Mouse (Mus musculus) embryo, embryonic 10.5 days (tissue): ENCODE data around the gene Ipcef1.
A peak's percentile ranks its signal among the peaks of the same experiment; 100 is the strongest.

Source experiments
- DNase-seq: peaks from one replicate; pipeline ENCODE4 v3.0.0-alpha.2; 2015; ENCODE audit warnings: low spot score

Ipcef1 gene

DNA sequence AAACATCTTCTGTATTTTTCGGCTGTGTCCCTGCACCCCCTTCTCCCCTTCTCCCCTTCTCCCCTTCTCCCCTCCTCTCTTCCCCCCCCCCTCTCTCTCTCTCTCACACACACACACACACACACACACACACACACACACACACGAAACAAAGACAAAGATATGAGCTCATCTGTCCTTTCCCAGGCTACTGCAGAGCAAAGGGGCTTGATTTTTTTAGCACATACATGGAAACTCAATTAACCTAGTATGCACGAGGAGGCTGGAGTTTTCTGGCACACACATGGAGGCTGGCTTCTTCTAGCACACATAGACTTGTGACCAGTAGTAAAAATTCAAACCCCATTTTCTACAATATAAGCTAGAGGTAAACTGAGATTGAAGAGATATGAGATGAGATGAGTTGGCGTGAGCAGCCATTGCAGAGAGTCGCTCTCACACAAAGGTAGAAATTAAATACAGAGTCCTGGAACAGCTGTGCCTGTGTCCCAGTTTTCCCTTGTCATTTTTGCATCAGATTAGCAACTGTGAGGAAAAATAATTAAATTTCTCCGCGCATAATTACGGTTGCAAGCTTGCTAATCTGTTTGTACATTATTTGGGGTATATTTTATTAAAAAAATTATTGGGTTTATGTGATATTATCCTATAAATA lies 84.6 kb downstream of the Ipcef1 start:
- no peak for DNase-seq

DNA sequence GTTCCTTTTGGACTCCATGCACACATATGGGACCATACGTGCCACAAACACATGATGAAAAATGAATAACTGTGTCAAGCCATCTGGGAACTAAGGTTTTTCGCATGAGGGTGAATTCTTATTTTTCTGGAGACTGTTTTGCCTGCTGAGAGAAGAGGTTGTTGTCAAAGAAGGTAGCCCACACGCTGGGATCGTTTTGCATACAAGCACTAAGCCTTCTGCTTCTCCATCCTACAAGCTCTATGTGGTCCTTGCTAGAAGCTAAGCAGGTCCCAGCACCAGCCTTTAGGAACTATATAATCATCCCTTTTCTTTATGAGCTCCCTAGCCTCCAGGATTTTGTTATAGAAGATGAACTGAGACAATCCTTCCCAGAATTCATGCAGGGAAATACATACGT lies 93.5 kb downstream of the Ipcef1 start:
- no peak for DNase-seq

DNA sequence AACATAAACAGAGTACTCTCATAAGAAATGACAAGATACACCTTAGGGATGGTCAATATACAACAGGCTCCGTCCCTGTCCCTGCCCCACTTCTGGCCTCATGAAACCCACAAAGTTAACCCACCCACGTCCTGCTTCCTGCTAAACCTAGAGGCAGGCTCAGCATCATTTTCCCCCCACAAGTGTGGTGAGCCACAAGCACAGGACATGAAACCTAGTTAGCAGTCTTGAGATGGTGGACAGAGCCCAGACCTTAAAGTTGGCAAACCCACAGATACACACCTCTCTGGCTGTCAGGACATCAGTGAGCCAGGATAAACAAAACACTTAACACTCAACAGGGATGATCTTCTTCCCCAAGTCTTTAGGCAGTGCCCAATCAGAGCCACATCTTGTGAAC lies 95.9 kb downstream of the Ipcef1 start:
- DNase-seq = no peak

DNA sequence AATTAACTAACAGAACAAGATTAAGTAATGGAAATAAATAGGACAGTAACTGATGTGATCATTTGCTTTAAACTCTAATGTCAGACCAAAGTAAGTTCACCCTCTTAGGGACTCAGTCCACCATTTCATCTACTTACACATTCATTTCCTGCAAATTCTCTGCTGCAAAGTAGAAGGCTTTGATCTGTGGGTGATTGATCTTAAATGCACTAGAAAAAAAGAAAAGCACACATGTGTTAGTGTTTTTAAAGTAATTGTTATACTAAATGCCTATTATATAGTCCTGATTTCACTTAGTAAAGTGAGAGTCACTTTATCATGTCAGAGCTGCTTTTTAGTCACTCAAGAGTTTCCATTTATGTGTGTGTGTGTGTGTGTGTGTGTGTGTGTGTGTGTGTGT lies 97.7 kb downstream of the Ipcef1 start:
- DNase-seq = no peak

DNA sequence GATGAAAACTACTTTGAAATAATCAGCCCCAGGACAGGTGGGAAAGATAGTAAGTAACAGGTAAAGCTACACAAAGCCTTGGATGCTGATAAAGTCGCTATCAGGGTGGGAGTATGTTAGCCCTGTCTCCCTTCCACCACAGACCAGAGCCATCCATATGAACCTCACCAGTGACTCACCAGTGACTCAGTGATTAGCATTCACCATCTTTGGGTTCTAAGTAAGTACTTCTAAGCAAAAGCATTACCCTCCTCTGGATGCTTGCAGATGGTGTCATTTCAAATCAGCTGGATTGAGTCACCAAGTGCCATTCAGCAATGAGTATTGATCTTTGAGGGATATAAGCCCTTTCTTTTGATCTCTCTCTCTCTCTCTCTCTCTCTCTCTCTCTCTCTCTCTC lies 99.2 kb downstream of the Ipcef1 start:
- DNase-seq = no peak

DNA sequence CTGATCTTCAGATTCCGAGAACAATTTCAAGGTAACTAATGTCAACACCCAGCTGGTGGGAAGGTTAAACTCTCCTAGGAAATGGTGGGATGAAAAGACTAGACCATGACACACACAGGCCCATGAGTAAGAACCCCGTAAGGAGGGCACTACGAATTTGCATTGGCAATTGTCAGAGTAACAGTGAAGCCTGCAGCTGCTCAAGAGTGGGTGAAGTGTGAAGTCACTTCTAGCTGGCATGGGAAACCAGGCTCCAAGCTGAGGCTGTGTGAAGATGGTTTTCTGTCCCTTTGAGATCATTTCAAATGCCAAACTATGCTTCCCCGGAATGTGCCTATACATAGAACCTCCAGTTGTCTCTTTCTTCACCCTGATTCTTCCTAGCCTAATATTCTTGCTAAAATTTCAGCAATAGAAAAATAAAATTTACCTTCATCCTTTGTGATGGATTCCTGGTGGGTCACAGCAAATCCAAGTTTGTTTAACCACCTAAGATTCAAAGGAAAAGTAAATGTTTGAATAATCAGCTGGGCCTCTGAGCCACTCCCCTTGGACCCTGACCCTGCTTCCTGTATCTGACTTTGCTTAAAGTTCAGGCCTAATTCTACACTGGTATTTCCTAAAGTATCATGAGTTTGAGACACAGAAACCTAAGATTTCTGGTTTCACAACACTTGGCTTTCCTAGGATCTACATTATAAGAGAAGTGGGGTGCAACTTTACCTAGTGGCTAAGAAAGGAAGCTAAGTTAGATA lies 115.4 kb downstream of the Ipcef1 start:
- DNase-seq = no peak

DNA sequence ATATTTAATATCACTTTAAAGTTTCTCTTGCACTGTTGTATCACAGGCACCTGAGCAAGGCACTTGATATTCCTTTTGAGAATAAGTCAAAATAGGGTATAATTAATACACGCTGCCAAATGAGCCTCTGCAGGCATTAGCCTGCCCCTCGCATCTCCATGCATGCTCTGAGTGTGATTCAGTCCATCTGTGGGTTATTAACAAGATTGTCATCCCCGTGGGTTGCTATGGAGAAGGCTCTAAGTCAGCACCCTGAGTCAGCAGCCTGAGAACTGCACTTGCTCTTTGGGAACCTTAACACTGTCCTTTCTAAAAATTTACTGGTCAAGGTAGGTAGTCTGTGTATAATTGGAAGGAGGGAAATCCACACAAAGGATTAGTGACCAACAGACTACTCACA lies 117.5 kb downstream of the Ipcef1 start:
- no peak for DNase-seq

DNA sequence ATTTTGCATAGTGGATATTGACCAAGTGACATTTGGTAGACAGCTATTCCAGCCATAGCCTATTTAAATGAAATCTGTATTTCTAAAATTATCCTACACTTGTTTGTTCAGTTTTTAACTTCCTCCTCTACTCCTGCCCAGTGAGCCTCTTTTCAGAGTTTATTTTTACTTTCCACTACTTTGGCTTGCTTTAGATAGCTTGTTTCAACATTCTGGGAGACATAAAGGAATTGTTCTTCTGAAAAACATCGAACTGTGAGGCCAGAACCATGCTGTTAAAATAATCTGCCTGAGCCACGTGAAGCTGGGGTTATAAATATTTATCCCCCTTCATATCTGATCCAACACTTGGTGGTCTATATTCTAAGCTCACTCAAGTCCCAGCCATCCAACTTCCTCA lies 121.4 kb downstream of the Ipcef1 start:
- no peak for DNase-seq

DNA sequence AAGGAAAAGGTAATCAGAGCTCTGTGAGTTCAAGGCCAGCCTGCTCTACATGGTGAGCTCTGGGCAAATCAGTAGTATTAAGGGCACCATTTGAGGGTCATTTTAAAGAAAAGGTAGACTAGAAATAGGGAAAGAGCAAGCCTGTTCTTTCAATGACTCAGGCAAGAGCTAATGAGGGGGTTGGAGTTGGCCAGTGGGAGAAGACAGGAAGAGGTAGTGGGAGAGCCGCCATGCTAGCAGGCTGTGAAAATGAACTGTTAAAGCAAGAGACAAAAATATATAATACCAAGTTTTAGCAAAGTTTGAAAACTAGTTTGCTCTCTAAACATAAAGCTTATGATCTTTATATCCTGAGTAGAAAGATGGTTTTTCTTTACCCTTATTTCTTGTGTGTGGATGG lies 121.9 kb downstream of the Ipcef1 start:
- DNase-seq = no peak

DNA sequence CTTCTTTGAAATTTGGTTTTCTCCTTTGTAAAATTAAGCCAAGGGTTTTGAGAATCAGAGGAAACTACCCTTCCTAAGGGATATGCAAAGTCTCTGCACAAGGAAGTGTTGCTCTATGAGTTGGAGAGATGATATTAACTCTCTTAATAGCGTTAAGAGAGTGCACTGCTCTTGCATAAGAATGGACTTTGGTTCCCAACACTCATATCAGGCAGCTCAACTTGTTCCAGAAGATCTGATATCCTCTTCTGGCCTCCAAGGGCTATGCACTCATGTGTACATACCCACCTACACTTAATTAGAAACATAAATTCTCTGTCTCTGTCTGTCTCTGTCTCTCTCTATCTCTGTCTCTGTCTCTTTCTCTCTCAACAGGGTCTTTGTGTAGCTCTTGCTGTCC lies 123.4 kb downstream of the Ipcef1 start:
- DNase-seq = no peak

DNA sequence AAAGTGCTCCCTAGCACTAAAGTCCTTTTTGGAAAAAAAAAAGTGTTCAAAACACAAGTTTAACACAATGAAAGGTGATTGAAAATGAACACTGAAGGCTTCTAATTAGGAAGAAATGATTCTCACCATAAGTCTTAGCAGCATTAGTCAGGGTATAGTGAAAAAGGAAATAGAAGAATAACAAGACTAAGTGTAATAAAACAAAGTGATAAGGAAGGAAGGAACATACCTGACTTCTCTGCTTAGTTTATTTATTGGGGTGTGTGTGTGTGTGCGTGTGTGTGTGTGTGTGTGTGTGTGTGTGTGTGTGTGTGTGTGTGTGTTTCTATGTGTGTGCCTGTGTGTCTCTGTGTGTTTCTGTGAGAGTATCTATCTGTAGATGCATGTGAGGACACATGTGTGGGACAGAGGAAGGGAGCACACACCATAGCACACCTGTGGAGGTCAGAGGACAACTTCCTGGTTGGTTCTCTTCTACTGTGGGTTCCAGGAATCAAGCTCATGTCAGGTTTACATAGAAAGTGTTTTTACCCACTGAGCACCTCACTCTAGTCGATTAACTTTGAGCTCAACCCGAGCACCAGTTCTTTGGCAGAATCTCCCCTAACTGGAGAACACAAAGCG lies 124.6 kb downstream of the Ipcef1 start:
- no peak for DNase-seq

DNA sequence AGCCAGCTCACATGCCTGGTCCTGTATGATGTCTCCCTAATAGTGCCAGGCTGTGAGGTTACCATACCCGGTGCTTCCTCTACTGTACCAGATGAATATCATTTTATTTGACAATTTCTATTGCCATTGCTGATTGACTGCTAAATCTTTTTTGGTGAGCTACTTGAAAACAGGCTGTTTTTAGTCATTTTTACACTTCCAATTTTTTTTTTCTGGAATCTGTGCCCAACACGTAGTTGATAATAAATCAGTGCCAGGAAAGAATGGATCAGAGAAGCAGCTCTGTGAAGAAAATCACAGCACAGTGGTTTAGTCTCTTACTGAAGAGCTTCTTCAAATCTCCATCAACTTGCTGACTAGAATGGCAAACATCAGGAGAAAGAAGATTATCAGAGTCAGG lies 125.6 kb downstream of the Ipcef1 start:
- no peak for DNase-seq

DNA sequence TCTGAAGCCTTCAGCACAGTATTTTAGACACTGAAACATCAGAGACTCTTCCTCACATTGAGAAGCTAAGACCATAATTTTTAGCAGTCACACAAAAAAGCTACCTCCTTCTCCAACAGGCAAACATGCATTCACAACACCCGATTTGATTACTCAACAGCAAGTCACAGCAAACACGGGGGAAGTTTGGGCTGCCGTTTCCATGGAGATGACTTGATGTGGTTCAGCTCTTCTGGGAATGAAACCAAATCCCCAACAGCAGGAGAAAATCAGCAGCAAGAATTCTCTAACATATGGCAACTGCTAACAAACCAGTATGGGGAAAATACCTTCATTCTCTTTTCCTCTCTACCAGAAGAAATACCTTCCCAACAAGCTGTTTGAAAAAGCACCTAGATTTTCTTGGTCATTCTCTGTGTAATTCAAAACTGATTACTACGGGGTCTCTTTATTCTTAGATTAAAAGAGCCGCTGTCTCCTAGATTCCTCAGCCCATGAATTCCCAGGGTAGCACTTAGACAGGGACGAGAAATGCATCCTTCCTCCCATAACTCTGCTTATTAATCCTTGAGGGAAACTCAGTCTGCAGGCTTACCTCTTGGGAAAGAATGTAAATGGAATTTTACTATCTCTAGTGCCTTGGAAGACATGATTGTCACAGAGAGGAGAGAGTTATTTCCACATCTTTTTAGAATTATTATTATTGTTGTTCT lies 135.6 kb downstream of the Ipcef1 start:
- peak; percentile 80 for DNase-seq

DNA sequence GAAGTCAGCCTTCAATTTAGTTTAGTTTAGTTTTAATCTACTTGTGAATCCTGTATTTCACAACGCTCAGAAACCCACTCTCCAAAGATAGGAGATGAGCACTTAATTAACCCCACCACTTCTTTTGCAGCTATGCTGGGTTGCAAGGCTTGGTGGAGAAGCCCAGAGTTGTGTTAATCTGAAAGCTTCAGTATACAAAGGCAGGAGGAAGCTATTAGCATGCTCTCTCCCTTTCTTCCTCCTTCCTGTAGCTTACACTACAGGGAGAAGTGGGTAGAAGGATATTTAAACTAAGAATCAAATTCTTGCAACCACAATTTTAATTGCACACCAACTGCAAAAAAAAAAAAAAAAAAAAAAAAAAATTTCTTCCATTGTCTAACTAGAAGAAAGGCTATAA lies 136.3 kb downstream of the Ipcef1 start:
- DNase-seq = no peak

DNA sequence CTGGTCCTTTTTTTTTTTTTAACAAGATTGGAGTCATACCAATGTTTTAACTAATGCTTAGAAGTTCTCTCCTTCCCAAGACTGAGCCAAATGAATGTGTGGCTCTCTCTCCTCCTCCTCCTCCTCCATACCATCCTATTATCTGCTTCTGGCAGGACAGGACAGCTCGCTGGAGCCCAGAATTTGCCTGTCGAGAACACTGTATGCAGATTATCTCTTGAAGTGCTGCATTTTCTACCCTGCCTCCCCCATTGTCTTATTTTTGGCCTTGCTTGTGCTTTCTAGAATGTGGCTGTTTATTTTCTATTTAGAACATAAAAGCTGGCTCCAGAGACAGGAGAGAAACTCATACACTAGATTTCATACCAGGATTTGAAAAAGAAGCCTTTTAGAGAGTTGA lies 142.5 kb downstream of the Ipcef1 start:
- no peak for DNase-seq

DNA sequence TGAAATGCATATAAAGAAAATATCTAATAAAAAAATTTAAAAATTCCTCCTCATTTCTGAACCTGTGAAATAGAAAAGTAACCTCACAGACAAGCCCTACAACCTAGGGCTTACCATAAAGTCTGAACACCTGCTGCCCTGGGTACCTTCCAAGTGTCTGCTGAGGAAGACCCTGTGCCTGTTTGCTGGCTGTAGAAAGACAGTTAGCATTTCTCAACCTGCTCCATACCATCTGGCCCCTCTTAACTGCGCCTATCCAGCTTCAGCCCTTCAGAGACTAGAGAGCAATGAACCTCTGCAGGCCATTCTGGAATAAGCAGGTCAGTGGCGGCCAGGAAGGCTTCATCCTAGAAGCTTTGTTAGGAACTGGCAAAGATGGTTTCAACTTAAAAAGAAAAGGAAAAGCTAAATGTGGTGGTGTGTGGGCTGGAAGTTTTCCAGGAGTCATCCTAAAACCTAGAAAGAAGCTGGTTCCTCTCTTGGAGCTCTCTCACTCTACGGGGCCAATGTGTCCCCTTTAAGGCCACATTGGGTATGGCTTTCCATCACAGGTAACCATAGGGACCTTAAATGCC lies 150.4 kb downstream of the Ipcef1 start:
- no peak for DNase-seq

DNA sequence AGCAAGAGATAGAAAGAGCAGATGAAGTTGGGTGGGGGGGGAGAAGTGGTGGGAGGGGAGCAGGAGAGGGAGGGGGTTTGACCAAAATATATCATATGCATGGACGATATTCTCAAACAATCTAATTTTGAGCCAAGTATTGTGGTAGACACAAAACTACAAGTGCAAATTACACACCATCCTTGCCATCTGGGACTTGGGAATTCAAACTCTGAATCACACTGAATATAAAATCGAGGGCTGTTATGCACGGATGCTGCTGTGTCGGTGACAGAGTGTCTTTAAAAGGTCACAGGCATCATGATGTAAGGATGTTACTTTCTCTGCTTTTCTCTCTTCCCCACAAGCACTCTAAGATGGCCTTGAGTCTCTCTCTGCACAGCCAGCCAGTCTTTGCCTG lies 152.2 kb downstream of the Ipcef1 start:
- DNase-seq = no peak

DNA sequence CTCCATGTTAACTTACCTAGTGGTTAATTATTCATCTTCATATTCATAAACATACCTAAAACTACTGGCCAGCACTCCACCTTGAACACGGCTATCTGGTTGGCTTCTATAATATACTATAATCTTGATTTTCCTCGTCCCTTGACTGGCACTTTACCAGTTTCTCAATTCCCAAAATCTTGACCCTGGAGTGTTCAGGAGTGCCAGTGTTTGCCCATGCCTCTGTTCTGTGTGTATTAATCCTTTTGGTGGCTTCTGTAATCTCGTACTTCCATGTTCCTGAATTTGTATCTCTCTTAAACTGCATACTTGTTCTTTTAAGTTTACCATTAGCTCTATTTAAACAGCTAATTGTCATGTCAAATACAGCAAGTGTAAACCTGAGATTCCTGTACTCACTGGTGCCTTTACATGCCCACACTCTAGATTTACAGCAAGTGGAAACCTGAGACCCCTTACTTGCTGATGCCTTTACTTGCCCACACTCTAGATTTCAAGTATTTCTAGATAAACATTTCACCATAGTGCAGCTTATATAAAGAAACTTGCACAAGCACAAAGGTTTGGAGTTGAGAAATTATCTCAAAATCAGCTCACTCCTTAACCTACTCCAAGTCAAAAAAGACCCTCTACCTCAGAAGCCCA lies 155.5 kb downstream of the Ipcef1 start:
- no peak for DNase-seq

DNA sequence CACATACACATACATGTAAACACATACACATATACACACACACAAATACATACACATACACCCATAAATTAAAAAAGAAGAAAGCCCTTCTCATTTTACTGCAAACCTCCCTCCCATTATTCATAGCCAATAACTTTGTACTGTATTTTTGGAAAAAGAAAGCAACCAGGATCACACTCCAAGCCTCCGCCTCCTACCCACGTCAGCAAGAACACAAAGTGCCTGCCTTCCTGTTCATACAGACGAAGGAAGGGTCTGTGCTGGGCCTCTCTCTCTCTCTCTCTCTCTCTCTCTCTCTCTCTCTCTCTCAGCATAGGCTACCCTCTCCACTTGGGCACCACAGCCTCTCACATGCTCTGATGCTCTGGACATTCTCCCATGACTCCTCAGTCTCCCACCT lies 156.5 kb downstream of the Ipcef1 start:
- no peak for DNase-seq

DNA sequence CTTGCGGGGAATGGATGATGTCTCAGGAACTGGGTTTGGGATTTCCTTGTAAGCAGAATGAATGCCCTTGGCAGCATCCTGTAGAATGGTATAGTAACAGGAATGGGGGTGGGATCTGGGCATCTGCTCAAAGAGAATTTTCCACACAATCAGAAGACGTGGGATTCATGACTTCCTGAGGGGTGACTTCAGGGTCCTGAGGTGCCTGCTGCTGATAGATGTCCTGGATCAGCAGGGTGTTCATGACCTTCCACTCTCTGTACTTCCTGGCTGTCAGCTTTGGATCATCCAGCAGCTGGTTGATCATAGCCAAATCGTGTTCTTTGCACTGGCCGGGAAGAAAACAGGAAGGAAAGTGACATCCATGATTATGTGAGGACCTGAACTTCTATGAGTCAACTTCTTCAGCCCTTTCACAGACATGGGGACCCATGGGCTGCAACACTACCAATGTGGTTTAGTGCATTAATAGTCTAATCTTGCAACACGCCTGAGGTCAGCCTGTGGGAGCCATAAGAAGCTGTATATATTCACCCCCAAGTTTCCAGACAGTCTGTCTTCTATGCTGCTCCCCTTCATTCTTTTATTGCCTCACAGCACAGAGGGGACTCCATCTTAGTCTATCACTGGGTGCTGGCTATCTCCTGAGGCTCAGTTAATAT lies 161.8 kb downstream of the Ipcef1 start:
- no peak for DNase-seq

DNA sequence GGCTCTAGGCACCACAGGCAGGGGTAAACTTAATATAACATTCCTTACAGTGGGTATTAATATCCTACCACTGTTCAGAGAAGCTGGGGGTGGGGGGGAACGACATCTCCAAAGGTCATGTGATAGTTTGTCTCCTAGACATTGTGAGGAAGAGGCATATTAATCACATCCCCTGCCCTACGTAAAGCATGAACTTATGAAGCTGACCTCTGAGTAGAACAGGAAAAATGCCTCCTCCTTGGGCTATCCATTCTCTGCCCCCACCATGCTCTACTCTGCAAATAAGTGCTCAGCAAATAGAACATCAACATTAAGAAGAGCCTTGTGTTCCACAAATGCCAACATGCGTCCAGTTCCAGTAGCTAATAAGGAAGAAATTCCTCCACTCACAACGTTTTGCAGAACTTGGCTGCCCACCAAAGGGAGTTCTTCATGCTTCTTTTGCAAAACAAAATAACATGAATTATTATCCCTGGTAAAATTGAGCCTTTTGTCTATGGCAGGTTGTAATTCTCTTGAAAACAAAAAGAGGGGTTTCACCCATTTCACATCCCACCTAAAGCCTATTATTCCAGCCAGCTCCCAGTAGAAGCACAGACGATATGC lies 162.5 kb downstream of the Ipcef1 start:
- no peak for DNase-seq
